Mouse (Mus musculus): ENCODE measurements around the gene Rmdn3.

The Rmdn3 gene

DNA sequence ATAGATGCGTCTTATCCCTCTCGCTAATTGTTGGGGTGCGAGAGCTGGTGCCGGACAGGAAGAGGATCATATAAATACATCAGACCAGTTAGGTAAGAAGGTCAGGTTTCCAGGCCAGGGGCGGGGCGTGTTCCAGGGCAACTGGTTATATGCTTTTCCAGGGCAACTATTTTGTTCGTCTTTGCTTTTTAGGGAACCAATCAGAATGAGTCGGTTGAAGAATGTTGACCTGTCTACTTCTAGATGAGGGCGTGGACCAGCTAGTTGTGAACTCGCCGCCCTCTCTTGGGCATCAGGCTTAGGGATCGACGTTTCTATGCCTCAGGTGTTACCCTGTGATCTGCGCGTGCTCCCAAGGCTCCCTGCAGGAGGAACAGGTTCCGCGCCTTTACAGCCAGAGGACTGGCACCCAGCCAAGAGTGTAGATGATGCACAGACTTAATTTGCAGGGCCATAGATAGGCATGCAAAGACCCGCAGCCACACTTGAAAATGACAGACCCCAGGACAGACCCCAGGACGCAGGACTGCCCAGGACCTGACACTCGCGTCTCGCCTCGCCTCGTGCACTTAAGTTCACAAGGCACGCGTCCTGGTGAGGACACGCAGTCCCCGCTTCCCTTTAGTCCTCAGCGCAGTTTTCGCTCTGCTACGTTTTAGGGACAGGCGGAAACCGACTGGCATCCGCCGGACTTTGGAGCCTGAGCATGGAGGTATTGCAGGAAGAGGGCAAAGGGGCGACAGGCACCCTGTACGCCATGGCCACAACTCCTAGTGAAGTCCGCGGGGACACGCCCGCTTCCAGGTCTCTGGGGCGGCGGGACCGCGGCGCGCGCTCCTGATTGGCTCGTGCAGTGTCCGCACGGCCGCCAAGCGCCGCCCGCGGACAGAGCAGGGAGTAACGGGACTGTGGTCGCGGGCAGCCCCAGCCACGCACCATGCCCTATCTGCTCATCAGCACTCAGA is 10.3 kb upstream of the Rmdn3 start, which contains the start of gene Gchfr:
TSS of gene Gchfr (plus strand) at position 873 of the 965 bp plus-strand sequence.
- peak; percentile 72 for DNase-seq

- DNase-seq, result no peak
These were observed 8.6 kb upstream of the Rmdn3 start for GRCm38 (mm10) chr2:119165401-119165800.

DNA sequence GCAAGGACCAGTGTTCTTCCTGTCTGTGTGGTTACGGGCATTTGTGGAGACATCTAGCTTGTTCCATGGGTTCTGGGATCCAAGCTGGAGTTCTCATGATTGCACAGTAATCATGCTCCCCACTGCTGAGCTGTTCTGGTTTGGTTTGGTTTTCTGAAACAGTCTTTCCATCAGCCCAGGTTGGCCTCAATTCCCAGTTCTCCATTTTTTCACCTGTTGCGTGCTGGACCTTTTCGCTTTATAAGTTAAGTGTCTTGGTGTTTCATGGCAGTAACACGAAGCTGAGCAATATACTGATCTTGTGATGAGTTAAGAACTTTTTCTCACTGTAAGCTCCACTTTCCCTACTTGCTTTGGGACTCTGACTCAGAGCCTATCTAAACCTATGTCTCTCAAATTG is 7.2 kb upstream of the Rmdn3 start:
- no peak for DNase-seq

DNA sequence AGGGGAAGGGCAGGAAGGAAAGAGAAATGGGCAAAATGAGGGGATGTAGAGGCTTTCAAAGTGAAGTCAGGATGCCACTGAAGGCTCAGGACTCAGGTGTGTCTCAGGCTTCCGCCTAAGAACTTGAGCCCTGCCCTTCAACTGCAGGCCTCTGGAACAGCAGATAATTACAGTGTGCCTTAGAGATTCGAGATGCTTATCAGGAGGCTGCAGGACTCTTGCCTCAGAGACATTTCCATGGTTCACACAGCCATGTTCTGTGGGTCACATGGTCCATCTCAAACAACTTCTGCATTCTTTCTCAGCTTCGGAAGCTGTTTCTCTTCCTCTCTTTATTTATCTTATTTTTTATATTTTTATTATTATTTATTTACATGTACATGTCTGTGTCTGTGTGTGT is 6.3 kb upstream of the Rmdn3 start:
- no peak for DNase-seq

- peak; percentile 57 for DNase-seq
These were observed 4.4 kb upstream of the Rmdn3 start for GRCm38 (mm10) chr2:119161247-119161646.

DNA sequence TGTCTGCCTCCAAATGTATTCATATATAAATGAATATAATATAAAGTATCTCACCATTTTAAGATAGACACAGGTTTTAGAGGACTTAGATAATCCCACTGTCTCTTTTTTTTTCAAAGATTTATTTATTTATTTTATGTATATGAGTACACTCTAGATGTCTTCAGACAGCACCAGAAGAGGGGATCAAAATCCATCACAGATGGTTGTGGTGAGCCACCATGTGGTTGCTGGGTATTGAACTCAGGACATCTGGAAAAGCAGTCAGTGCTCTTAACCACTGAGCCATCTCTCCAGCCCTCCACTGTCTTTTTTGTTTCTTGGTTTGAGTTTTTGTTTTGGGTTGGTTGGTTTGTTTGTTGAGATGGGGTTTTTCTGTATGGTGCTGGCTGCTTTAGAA is 1.0 kb upstream of the Rmdn3 start:
- no peak for DNase-seq

DNA sequence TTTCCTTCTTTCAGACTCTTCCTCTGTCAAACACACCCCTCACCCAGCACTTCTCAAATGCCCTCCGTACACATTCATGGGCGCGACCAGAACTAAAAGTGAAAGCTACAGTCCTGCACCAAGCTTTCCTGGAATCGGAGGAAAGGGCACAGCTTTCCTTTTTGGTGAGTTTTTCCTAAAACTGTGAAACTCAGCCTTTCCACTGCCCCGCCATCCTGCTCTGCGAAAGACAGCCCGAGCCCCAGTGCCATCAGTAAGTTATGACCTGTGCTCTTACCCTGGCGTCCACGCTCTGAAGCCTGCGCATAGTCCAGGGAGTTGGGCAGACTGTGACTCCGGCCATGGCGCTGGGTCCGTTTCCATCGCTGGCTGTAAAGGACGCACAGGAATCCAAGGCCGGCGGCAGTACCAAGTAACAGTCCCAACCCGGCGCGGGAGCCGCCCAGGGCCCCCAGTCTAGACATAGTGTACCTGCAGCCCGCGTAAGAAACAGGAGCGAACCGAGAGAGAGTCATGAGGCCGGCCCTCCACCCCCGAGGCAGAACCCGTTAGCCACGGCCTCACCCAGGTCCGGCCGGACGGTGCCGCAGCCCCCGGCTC is 653 bp downstream of the Rmdn3 start:
- peak; percentile 19 for DNase-seq

DNA sequence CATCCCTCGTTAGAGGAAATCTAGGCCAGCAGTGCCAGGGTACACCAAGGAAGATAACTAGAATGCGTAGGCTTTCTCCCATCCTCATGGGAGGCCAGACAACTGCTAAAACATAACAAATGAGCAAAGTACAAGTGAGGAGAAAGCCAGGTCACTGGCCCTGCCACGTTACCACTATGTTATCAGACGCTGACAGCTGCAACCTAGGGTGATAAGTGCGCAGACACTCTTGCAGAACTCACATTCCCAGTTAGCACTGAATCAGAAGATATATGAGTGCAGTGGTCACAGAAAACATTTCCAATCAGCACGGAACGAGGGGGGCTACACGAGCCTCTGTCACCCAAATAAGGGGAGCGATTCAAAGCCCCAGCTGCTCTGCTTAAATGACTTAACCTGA is 1.4 kb downstream of the Rmdn3 start:
- no peak for DNase-seq

- DNase-seq, result no peak
These were observed 2.2 kb downstream of the Rmdn3 start for GRCm38 (mm10) chr2:119154683-119155082.

DNA sequence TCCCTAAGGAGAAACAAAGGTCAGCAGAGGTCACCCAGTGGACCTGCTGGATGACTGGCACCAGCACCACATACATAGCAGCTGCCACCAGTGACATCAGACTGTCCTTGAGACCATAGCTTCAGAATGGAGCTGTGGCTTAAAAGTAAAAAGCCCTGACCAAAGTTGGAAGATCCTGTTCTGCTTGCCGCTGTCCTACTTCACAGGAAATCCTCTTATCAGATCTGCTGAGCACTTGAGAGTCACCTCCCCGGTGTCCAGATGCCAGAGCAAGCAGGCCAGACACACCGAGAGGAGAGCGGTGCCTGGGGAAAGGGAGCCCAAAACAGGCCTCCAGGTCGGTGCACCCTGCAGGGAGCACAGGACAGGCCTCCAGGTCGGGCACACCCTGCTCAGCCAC is 4.6 kb downstream of the Rmdn3 start:
- no peak for DNase-seq

GRCm38 (mm10) chr2:119147775-119148174 is 9.1 kb downstream of the Rmdn3 start:
- no peak for DNase-seq

- DNase-seq, result no peak
These were observed 9.6 kb downstream of the Rmdn3 start for GRCm38 (mm10) chr2:119147160-119147678.

GRCm38 (mm10) chr2:119146435-119146834 is 10.4 kb downstream of the Rmdn3 start:
- no peak for DNase-seq

GRCm38 (mm10) chr2:119145199-119145598 is 11.6 kb downstream of the Rmdn3 start:
- DNase-seq, result peak; percentile 20

- DNase-seq, result no peak
These were observed 20.4 kb downstream of the Rmdn3 start for GRCm38 (mm10) chr2:119136346-119136898.

- no peak for DNase-seq
These were observed 43.5 kb downstream of the Rmdn3 start for GRCm38 (mm10) chr2:119113121-119113925.

- peak; percentile 86 for DNase-seq
These were observed 44.3 kb downstream of the Rmdn3 start, which contains the start of gene Rad51 for GRCm38 (mm10) chr2:119112438-119113112. TSS of gene Rad51 (plus strand) at chr2:119112793.

DNA sequence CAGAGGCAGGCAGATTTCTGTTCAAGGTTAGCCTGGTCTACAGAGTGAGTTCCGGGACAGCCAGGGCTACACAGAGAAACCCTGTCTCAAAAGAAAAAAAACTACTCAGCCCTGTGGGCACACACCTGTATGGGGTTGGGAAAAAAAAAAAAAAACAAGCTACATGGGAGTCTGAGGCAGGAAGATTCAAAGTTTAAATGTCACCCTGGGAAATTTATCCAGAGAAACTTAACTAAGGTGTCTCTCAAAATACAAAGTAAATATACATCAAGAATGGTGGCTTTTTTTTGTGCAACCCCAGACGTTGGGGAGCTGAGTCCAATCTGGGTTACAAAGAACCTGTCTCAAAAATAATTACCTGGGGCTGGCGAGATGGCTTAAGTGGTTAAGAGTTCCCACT is 45.8 kb downstream of the Rmdn3 start:
- no peak for DNase-seq

DNA sequence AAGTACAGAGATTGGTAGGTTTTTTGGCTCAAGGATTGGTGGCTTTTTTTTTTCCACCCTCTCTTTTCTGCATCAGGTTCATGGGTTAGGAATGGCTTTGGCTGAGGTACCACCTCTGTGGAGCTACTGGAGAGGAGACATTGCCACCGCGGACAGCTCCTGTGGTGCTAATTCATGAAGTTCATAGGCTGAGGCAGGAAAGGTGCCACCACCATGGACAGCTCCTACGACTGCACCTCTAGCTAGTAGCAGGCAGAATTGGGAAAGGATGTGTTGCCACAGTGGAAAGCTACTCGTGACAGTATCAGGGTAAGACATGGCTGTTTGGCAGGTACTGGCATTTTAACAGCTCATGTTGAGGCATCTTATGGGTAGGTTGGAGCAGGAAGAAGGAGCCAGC is 48.3 kb downstream of the Rmdn3 start:
- DNase-seq, result peak; percentile 31

DNA sequence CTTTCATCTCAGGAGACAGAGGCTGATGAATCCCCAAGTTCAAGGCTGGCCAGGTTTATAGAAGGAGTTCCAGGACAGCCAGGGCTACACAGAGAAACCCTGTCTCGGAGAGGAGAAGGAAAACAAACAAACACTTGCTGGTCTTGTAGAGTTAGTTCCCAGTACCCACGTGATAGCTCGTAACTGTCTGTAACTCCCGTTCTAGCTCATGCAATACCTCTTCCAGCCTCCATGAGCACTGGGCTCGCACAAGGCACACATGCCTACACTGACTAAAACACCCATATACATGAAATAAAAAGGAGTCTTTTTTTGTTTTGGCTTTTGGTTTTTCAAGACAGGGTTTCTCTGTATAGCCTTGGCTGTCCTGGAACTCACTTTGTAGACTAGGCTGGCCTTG is 50.3 kb downstream of the Rmdn3 start:
- no peak for DNase-seq

DNA sequence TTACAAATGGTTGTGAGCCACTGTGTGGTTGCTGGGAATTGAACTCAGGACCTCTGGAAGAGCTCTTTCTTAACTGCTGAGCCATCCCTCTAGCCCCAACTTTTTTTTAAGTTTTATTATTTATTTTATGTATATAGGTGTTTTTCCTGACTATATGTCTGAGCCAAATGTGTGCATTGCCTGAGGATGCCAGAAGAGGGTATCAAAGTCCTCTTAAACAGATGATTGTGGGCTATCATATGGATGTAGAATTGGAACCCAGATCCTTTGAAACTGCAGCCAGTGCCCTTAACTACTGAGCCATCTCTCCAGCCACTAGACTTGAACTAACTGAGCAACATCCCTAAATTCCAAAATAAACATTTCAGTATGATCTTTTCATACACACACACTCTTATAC is 55.3 kb downstream of the Rmdn3 start:
- DNase-seq, result no peak
